Comparison of ENCODE assay signal across 4 mouse cellular contexts in the genomic region with DNA sequence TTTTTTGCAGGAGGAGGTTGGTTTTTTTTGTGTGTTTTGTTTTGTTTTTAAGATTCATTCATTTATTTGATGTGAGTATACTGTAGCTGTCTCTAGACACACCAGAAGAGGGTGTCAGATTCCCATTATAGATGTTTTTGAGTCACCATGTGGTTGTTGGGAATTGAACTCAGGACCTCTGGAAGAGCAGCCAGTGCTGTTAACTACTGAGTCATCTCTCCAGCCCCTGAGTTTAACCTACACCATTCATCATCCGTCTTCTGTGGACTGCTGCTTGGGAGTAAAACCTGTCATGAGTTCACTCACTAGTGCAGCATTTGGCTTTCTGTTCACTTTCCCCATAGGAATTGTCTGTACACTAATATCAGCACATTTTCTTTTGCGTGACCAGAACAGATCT. TPM values are rescaled to one million over a fixed set of nuclear protein-coding genes. Genes with fewer than 3 reads are reported as not detected.
A peak's percentile ranks its signal among the peaks of the same experiment; 100 is the strongest.
DNase-seq lines count a peak whose midpoint lies in the region; TF ChIP-seq lines count a peak whose summit lies in the region.
"Not testable (repeated sequence)": the region's sequence is repeated elsewhere in the genome, so short reads cannot be mapped to it uniquely, and the experiment has no call there.
"Had no signal": no experiment of that assay in that cellular context is flagged by ENCODE, and none has a peak within 500 bp of the region (broad histone marks: within the 10 kb centered on the region; RNA-seq: fewer than 3 reads in every experiment).

No protein-coding gene starts in this region.

- H3K27ac ChIP-seq in layer of hippocampus, adult 2 months: peak overlapping the region; percentile 78

- not testable (repeated sequence) for H3K4me3 ChIP-seq in layer of hippocampus, adult 2 months

- DNase-seq in 3T3-L1 (ENCODE audit: low read depth, low spot score) (peak; percentile 86), NIH3T3 (ENCODE audit: low read depth) (peak; percentile 85)
- not testable (repeated sequence) for DNase-seq in layer of hippocampus, adult 2 months (ENCODE audit: low spot score in 2 of 2)

- not testable (repeated sequence) for TF ChIP-seq CTCF in layer of hippocampus, adult 2 months (conservative IDR thresholded peaks at IDR 0.05)

RNA-seq across cellular contexts. Expression of a gene that starts 36.1 kb away (rescaled TPM):
- 10 to 100 TPM; 10.9 to 11.0 TPM for total RNA-seq in layer of hippocampus, adult 2 months (2021)
- total RNA-seq: CH12.LX had no signal

RNA-seq across cellular contexts. Expression of a gene that starts 37.2 kb away (rescaled TPM):
- total RNA-seq in layer of hippocampus, adult 2 months (2021): 10 to 100 TPM; 27.2 to 28.7 TPM
- total RNA-seq: CH12.LX had no signal

RNA-seq across cellular contexts. Expression of a gene that starts 59.5 kb away (rescaled TPM):
- total RNA-seq in layer of hippocampus, adult 2 months (2021): 10 to 100 TPM; 92.0 to 93.2 TPM
